Mouse (Mus musculus) megakaryocyte, embryonic 14.5 days (primary cell): ENCODE measurements around the gene AU018091.
"Not testable (repeated sequence)": the region's sequence is repeated elsewhere in the genome, so short reads cannot be mapped to it uniquely, and the experiment has no call there.

Source experiments
- FLI1 ChIP-seq: IDR thresholded peaks from 2 replicates; pipeline ENCODE4 v1.6.1; 2012; ENCODE audit warnings: low read length, inconsistent platforms, mixed read lengths
- GATA1 ChIP-seq: IDR thresholded peaks from 3 replicates; pipeline ENCODE4 v1.6.1; 2012; ENCODE audit warnings: mixed read lengths, low read length, inconsistent platforms, borderline replicate concordance

- TF ChIP-seq FLI1, GATA1: not testable (repeated sequence)
Measured at GRCm38 (mm10) chr7:3186726-3187125, 17.7 kb upstream of the AU018091 start.
